Mouse (Mus musculus): ENCODE results near the gene Batf3. TPM values are rescaled to one million over a fixed set of nuclear protein-coding genes. Genes with fewer than 3 reads are reported as not detected.

Gene Batf3
- 5.3 and 12.7 TPM in 2 replicates for polyA plus RNA-seq (2012; rRNA removed; ENCODE audit: low replicate concordance)

DNA sequence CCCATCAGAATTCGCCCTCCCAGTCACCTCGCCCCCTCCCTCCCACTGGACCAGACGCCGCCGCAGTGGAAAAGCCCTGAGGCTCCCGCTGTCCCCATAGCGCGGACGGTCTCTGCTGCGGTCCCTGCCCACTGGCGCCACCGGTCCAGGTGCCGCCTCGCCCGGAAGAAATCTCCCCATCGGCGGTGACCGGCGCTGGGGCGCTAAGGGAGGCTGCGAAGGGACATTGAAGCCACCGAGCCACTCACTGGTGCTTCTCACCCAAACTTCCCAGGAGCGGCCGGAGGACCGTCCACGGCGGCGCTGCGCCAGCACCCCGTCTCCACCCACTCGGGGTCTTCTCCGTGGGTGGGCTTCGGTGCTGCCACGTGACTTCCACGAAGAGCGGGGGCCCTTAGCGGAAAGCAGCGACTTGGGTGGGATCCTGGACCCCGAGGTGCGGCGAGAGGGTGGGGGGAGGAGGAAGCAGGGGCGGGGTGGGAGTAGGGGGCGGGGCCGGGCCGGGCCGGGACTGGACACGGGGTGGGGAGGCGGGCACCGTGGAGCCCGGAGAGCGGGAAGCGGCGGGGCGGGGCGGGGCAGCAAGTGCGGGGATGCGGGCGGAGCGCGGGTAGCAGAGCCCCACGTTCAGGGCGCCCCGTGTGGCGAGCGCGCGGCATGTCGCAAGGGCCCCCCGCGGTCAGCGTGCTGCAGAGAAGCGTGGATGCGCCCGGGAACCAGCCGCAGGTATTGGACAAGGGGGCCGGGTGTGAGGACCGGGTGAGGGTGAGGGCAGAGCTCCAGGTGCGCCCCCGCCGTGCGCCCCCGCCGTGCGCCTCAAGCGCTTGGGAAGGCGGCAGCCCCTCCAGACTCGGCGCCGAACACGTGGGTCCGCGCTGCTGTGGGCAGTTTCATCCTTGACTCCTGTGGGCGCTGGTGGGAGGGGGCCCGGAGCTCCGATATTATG, at the start of gene Batf3:
Batf3 (plus strand) TSS at position 46 of the 946 bp plus-strand sequence.

DNA sequence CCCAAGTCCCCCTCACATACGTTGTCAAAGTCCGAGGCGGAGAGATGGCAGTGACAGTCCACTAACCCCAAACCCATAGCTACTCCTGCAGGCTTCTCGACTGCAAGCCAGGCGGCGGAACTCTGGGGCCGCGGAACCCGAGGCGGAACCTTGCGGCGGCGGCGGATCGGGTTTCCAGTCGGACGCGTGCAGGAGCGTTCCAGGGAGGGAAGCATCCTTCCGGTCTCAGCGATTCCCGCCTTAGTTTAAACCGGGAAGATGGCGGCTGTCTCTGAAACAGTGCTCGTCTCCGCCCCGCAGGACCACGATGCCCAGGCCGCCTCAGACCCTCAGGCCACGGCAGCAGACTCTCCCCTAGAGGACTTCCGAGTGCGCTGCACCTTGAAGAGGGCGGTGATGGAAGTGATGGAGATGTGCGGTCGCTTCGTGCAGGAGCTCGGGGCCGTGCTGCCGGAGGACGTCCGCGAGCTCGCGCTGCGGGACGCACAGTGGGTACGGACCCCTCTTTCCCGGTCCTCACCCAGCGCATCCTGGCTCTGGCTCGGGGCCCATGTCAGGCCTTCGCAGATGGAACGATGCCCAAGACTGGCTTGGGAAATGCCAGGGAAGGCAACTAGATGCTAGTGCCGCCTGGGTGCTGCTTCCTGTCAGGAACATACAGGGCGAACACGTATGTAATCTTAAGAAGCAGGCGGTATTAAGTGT, 34.7 kb upstream of the Batf3 start, which contains the start of the genes Tatdn3 and Nsl1:
Tatdn3 (minus strand) TSS at position 152 of the 705 bp plus-strand sequence.
Nsl1 (plus strand) TSS at position 232 of the 705 bp plus-strand sequence.

Other genes with a start within 250 kb of the Batf3 start
- gene Rps6kc1, start 186.1 kb upstream of the Batf3 start, polyA plus RNA-seq (2012; rRNA removed; ENCODE audit: low replicate concordance): 3.5 and 10.1 TPM in 2 replicates
- gene Angel2, start 172.7 kb upstream of the Batf3 start, polyA plus RNA-seq (2012; rRNA removed; ENCODE audit: low replicate concordance): 11.5 and 13.0 TPM in 2 replicates
- gene Vash2, start 118.6 kb upstream of the Batf3 start, polyA plus RNA-seq (2012; rRNA removed; ENCODE audit: low replicate concordance): 0.28 and 3.2 TPM in 2 replicates
- gene Flvcr1, start 71.7 kb upstream of the Batf3 start, polyA plus RNA-seq (2012; rRNA removed; ENCODE audit: low replicate concordance): 24.8 and 51.0 TPM in 2 replicates
- not detected in 2 replicates for gene Spata45, start 61.2 kb upstream of the Batf3 start, polyA plus RNA-seq (2012; rRNA removed; ENCODE audit: low replicate concordance)
- gene Tatdn3, start 34.9 kb upstream of the Batf3 start, polyA plus RNA-seq (2012; rRNA removed; ENCODE audit: low replicate concordance): 1.9 and 3.0 TPM in 2 replicates
- 0.58 and 0.91 TPM in 2 replicates for gene Nsl1, start 34.8 kb upstream of the Batf3 start, polyA plus RNA-seq (2012; rRNA removed; ENCODE audit: low replicate concordance)
- gene Fam71a, start 67.0 kb downstream of the Batf3 start, polyA plus RNA-seq (2012; rRNA removed; ENCODE audit: low replicate concordance): not detected in 2 replicates
- gene Atf3, start 120.2 kb downstream of the Batf3 start, polyA plus RNA-seq (2012; rRNA removed; ENCODE audit: low replicate concordance): 3.1 and 28.7 TPM in 2 replicates
- gene Nenf, start 220.3 kb downstream of the Batf3 start, polyA plus RNA-seq (2012; rRNA removed; ENCODE audit: low replicate concordance): 59.8 and 81.5 TPM in 2 replicates
- gene Tmem206, start 228.1 kb downstream of the Batf3 start, polyA plus RNA-seq (2012; rRNA removed; ENCODE audit: low replicate concordance): 0.95 and 2.3 TPM in 2 replicates

Data from duodenum, adult 2 months (tissue).